Mouse (Mus musculus) stomach, postnatal 0 days (tissue): ENCODE measurements around the gene Dnm3.

ENCODE experiments used
- CTCF ChIP-seq: IDR thresholded peaks from 2 replicates; pipeline ENCODE4 v1.5.1; 2016; ENCODE audit warnings: antibody characterized with exemption, low read depth, mild to moderate bottlenecking, moderate library complexity
- EP300 ChIP-seq: optimal IDR thresholded peaks from 2 replicates; pipeline ENCODE3; 2016; ENCODE audit warnings: antibody characterized with exemption

GRCm38 (mm10) chr1:162359270-162359669 is 118.6 kb downstream of the Dnm3 start:
- TF ChIP-seq CTCF = peak; percentile 84
- TF ChIP-seq EP300 = no peak
